Mouse (Mus musculus) heart, postnatal 4 days (tissue): ENCODE results near the gene Gm6040. TPM values are rescaled to one million over a fixed set of nuclear protein-coding genes. Genes with fewer than 3 reads are reported as not detected.

ENCODE experiments used
- DNase-seq: peaks from one replicate; pipeline ENCODE4 v3.0.0; 2021
- total RNA-seq, 2 experiments: library from RNA; stranded (reverse); gene quantifications; 2 replicates each; pipeline ENCODE4 v1.2.3; 2021

Gene Gm6040
- total RNA-seq: not detected

GRCm38 (mm10) chr8:20921971-20922370 is at the start of gene Gm6040:
Gene Gm6040 (minus strand): TSS chr8:20922071.
- no peak for DNase-seq

DNA sequence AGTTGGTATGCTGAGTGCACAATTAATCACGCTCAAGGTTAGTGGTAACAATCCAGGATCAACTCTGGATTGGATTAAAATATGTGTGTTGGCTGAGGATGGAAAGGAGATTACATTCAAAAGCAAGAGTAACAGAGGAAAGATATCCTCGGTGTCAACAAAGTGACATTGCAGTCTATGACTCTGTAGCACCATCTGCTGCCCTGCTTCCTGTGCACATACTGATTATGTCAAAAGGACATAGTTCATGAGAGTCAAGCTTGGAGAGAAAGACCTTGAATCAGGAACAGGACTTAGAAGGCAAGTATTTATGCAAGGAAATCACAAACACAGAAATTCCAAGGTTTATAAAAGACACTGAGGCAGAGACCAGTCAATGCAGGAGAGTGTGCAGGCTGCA is 42.7 kb upstream of the Gm6040 start:
- DNase-seq: no peak

- DNase-seq: no peak
Measured at GRCm38 (mm10) chr8:20944610-20945009, 22.7 kb upstream of the Gm6040 start, which contains the start of gene AY761185. Gene AY761185 (minus strand): TSS chr8:20944710.

GRCm38 (mm10) chr8:20912288-20912687 is 9.6 kb downstream of the Gm6040 start:
- DNase-seq: no peak

DNA sequence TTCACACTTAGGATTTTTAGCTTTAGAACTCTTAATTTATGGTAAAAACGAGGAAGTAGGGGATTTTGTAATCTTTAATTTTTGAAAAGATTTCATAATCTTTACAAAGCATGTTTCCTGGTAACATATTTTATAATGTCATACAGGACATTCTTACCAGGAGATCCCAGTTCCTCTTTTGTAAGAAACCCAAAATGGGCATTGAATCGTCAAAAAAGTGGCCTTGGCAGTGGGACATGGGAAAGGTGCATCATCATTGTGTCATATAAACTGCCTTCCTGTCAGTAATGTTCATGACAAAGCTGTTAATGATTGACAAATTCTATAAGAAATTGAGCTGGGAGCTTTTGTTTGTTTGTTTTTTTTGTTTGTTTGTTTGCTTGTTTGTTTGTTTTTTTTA is 13.6 kb downstream of the Gm6040 start:
- DNase-seq: no peak

GRCm38 (mm10) chr8:20907119-20907518 is 14.8 kb downstream of the Gm6040 start:
- no peak for DNase-seq

GRCm38 (mm10) chr8:20902527-20902926 is 19.3 kb downstream of the Gm6040 start, which contains the start of gene Gm15056:
Gene Gm15056 (minus strand): TSS chr8:20902627.
- DNase-seq: no peak

DNA sequence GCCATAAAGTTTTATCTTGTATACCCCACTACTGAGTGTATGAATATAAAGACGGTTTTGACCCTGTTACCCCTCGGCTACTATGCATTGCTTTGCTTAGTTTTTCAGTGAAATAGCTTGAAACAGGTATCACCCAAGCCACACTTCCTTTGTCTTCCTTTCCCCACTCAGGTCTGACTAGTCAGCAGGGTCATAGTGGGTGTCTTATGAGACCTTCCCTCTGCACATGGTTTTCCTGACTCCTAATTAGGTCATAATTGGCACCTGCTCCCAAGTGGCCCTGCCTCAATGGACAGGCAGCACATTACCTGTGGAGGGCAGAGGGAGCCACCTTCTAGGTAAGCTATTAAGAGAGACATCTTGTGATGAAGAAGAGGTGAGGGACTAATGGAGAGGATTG is 29.5 kb downstream of the Gm6040 start, which contains the start of gene Defb33:
Gene Defb33 (plus strand): TSS at position 301 of the 400 bp plus-strand sequence.
- DNase-seq: no peak

GRCm38 (mm10) chr8:20874608-20875007 is 47.3 kb downstream of the Gm6040 start:
- no peak for DNase-seq

Other genes with a start within 250 kb of the Gm6040 start
- not detected for gene Defb33, start 29.4 kb downstream of the Gm6040 start, total RNA-seq
- gene Gm15056, start 19.4 kb downstream of the Gm6040 start, total RNA-seq: not detected
- gene AY761185, start 22.6 kb upstream of the Gm6040 start, total RNA-seq: not detected
- not detected for gene Defa21, start 103.5 kb upstream of the Gm6040 start, total RNA-seq
- not detected for gene Defa23, start 133.0 kb upstream of the Gm6040 start, total RNA-seq
- gene Defa35, start 143.0 kb upstream of the Gm6040 start, total RNA-seq: not detected
- not detected for gene Defa25, start 162.4 kb upstream of the Gm6040 start, total RNA-seq
- not detected for gene Gm14851, start 174.0 kb upstream of the Gm6040 start, total RNA-seq
- gene Defa30, start 212.6 kb upstream of the Gm6040 start, total RNA-seq: not detected
- not detected for gene Defa22, start 240.2 kb upstream of the Gm6040 start, total RNA-seq